Mouse (Mus musculus): ENCODE results near the gene Camk1d. TPM values are rescaled to one million over a fixed set of nuclear protein-coding genes. Genes with fewer than 3 reads are reported as not detected.
A peak's percentile ranks its signal among the peaks of the same experiment; 100 is the strongest.

Camk1d gene
- polyA plus RNA-seq, 1 experiment from 2014 or later = 3.8 TPM

DNA sequence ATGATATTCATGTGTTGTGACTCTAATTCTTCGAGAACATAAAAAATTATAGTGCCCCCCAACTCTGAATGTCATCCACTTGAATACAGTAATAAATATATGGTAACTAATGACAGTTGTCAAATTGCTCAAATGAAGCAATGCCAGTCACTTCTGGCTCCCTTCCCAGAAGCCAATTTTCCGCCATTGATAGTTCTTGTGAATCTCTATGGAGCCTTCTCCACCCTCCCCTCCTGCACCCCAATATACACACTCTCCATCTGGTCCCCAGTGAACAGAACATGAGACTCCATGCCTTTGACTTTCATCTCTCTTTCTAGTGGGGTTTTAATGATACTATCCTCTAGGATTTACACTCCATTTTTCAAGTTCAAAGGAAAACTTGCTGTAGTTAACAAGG is 184.3 kb downstream of the Camk1d start:
- Histone ChIP-seq H3K27me3 (replicated peaks; ENCODE audit: control insufficient read depth, insufficient read depth, low read length) (no peaks in the 10 kb centered on the region), H3K4me1 (ENCODE audit: control insufficient read depth, insufficient read depth, low read length) (no peaks in the 10 kb centered on the region), H3K36me3 (ENCODE audit: control insufficient read depth, insufficient read depth, low read length) (no peaks in the 10 kb centered on the region), H3K9ac (ENCODE audit: low read length) (no peak overlapping the region), H3K27ac (ENCODE audit: low read depth, low read length) (no peak overlapping the region), H3K9me3 (replicated peaks; ENCODE audit: control insufficient read depth, low read length) (no peaks in the 10 kb centered on the region), H3K4me3 (ENCODE audit: low read depth, low read length) (no peak overlapping the region), H3K4me2 (ENCODE audit: low read length) (no peak overlapping the region)
- ATAC-seq (peak; percentile 48; the same call in 1 of the 2 replicates), DNase-seq (ENCODE audit: low spot score) (peak; percentile 71)
- 47% methylated on average over 2 of the region's 2 CpGs for WGBS

- no peak overlapping the region for H3K27ac ChIP-seq (ENCODE audit: low read depth, low read length)
- no peak overlapping the region for H3K9ac ChIP-seq (ENCODE audit: low read length)
- no peaks in the 10 kb centered on the region for H3K36me3 ChIP-seq (ENCODE audit: control insufficient read depth, insufficient read depth, low read length)
- DNase-seq (ENCODE audit: low spot score) (peak; percentile 14), ATAC-seq (peak; percentile 20; the same call in 1 of the 2 replicates)
- H3K4me1 ChIP-seq (ENCODE audit: control insufficient read depth, insufficient read depth, low read length) = no peaks in the 10 kb centered on the region
- no peaks in the 10 kb centered on the region for H3K27me3 ChIP-seq (replicated peaks; ENCODE audit: control insufficient read depth, insufficient read depth, low read length)
- no peaks in the 10 kb centered on the region for H3K9me3 ChIP-seq (replicated peaks; ENCODE audit: control insufficient read depth, low read length)
- WGBS = 58% methylated on average over 8 of the region's 8 CpGs
- no peak overlapping the region for H3K4me2 ChIP-seq (ENCODE audit: low read length)
- no peak overlapping the region for H3K4me3 ChIP-seq (ENCODE audit: low read depth, low read length)
Measured at GRCm38 (mm10) chr2:5519221-5519669, 195.1 kb downstream of the Camk1d start.

DNA sequence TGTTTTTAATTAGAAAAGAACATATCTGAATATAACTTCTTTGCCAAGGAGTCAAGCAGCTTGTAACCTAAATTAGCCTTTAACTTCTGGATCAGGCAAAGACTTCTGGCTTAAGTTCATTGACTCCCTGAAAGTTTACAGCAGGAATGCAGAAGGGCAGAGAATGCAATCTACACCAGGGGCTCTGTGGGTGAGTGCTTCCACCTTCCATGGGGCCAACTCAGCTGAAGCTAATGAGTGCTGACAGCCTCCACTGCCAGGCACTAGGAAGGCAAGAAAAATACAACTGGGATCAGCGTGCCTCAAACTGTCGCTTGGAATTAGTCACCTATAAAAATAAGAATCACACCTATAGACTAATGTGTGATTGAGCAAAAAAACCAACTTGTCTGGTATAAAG is 199.2 kb downstream of the Camk1d start:
- 88% methylated on average over 2 of the region's 2 CpGs for WGBS
- no peak overlapping the region for H3K9ac ChIP-seq (ENCODE audit: low read length)
- H3K27ac ChIP-seq (ENCODE audit: low read depth, low read length) = no peak overlapping the region
- ATAC-seq (no peak), DNase-seq (ENCODE audit: low spot score) (no peak)
- no peaks in the 10 kb centered on the region for H3K9me3 ChIP-seq (replicated peaks; ENCODE audit: control insufficient read depth, low read length)
- no peak overlapping the region for H3K4me3 ChIP-seq (ENCODE audit: low read depth, low read length)
- H3K4me2 ChIP-seq (ENCODE audit: low read length) = no peak overlapping the region
- no peaks in the 10 kb centered on the region for H3K4me1 ChIP-seq (ENCODE audit: control insufficient read depth, insufficient read depth, low read length)
- H3K36me3 ChIP-seq (ENCODE audit: control insufficient read depth, insufficient read depth, low read length) = no peaks in the 10 kb centered on the region
- no peaks in the 10 kb centered on the region for H3K27me3 ChIP-seq (replicated peaks; ENCODE audit: control insufficient read depth, insufficient read depth, low read length)

DNA sequence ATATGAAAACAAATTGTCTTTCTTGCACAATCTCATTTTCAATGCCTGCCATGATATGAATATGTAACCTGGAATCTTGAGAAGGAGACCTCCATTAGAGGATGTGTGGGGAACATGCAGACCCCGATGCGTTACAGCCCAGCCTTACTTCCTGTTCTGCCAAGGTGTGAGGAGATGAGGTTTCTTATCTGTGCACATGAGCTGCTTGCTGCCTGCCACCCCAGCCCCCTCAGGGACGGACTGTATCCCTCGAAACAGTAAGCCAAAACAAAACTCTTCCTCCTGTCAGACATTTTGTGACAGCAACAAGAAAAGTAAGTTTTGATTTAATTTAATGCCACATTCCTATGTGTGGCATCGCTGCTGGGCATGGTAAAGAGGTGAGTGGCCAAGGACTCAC is 200.2 kb downstream of the Camk1d start:
- no peak overlapping the region for H3K4me3 ChIP-seq (ENCODE audit: low read depth, low read length)
- H3K4me2 ChIP-seq (ENCODE audit: low read length) = no peak overlapping the region
- 94% methylated on average over 5 of the region's 5 CpGs for WGBS
- H3K27ac ChIP-seq (ENCODE audit: low read depth, low read length) = no peak overlapping the region
- H3K36me3 ChIP-seq (ENCODE audit: control insufficient read depth, insufficient read depth, low read length) = no peaks in the 10 kb centered on the region
- H3K27me3 ChIP-seq (replicated peaks; ENCODE audit: control insufficient read depth, insufficient read depth, low read length) = no peaks in the 10 kb centered on the region
- DNase-seq (ENCODE audit: low spot score) (no peak), ATAC-seq (no peak)
- no peaks in the 10 kb centered on the region for H3K9me3 ChIP-seq (replicated peaks; ENCODE audit: control insufficient read depth, low read length)
- no peak overlapping the region for H3K9ac ChIP-seq (ENCODE audit: low read length)
- no peaks in the 10 kb centered on the region for H3K4me1 ChIP-seq (ENCODE audit: control insufficient read depth, insufficient read depth, low read length)

GRCm38 (mm10) chr2:5513621-5514020 is 200.7 kb downstream of the Camk1d start:
- no peaks in the 10 kb centered on the region for H3K4me1 ChIP-seq (ENCODE audit: control insufficient read depth, insufficient read depth, low read length)
- no peaks in the 10 kb centered on the region for H3K27me3 ChIP-seq (replicated peaks; ENCODE audit: control insufficient read depth, insufficient read depth, low read length)
- ATAC-seq (no peak), DNase-seq (ENCODE audit: low spot score) (no peak)
- H3K9ac ChIP-seq (ENCODE audit: low read length) = no peak overlapping the region
- H3K36me3 ChIP-seq (ENCODE audit: control insufficient read depth, insufficient read depth, low read length) = no peaks in the 10 kb centered on the region
- WGBS = 95% methylated on average over 2 of the region's 2 CpGs
- no peak overlapping the region for H3K4me2 ChIP-seq (ENCODE audit: low read length)
- H3K27ac ChIP-seq (ENCODE audit: low read depth, low read length) = no peak overlapping the region
- no peaks in the 10 kb centered on the region for H3K9me3 ChIP-seq (replicated peaks; ENCODE audit: control insufficient read depth, low read length)
- no peak overlapping the region for H3K4me3 ChIP-seq (ENCODE audit: low read depth, low read length)

DNA sequence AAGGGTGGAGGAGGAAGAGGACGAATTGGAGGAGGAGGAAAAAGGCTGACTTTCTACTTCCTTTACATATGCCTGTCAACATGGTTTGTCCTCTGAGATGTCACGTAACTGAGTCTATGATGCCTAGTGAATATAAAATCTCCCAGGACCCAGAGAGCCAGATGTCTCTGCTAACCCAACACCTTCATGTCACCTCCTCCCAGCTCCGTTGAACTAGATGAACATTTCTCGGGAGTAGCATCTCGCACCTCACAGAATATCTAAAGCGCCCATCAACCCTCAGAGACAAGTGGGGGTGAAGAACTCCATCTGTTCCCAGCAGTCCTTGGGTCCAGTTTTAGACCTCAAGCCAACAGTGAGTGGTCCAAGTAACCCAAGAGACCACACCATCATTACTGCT is 204.3 kb downstream of the Camk1d start:
- WGBS = 89% methylated on average over 6 of the region's 6 CpGs
- ATAC-seq = no peak
- H3K9me3 ChIP-seq (replicated peaks; ENCODE audit: control insufficient read depth, low read length) = no peaks in the 10 kb centered on the region
- no peak overlapping the region for H3K27ac ChIP-seq (ENCODE audit: low read depth, low read length)
- H3K9ac ChIP-seq (ENCODE audit: low read length) = no peak overlapping the region
- H3K4me1 ChIP-seq (ENCODE audit: control insufficient read depth, insufficient read depth, low read length) = no peaks in the 10 kb centered on the region
- no peaks in the 10 kb centered on the region for H3K36me3 ChIP-seq (ENCODE audit: control insufficient read depth, insufficient read depth, low read length)
- DNase-seq (ENCODE audit: low spot score) = no peak
- H3K27me3 ChIP-seq (replicated peaks; ENCODE audit: control insufficient read depth, insufficient read depth, low read length) = no peaks in the 10 kb centered on the region
- H3K4me3 ChIP-seq (ENCODE audit: low read depth, low read length) = no peak overlapping the region
- no peak overlapping the region for H3K4me2 ChIP-seq (ENCODE audit: low read length)

- Histone ChIP-seq H3K27ac (ENCODE audit: low read depth, low read length) (no peak overlapping the region), H3K4me3 (ENCODE audit: low read depth, low read length) (no peak overlapping the region), H3K27me3 (replicated peaks; ENCODE audit: control insufficient read depth, insufficient read depth, low read length) (no peaks in the 10 kb centered on the region), H3K36me3 (ENCODE audit: control insufficient read depth, insufficient read depth, low read length) (no peaks in the 10 kb centered on the region), H3K4me1 (ENCODE audit: control insufficient read depth, insufficient read depth, low read length) (no peaks in the 10 kb centered on the region), H3K9me3 (replicated peaks; ENCODE audit: control insufficient read depth, low read length) (no peaks in the 10 kb centered on the region), H3K4me2 (ENCODE audit: low read length) (no peak overlapping the region), H3K9ac (ENCODE audit: low read length) (no peak overlapping the region)
- 62% methylated on average over 4 of the region's 4 CpGs for WGBS
- no peak for DNase-seq (ENCODE audit: low spot score)
- no peak for ATAC-seq
Measured at GRCm38 (mm10) chr2:5499620-5500019, 214.7 kb downstream of the Camk1d start.

- Histone ChIP-seq H3K4me2 (ENCODE audit: low read length) (no peak overlapping the region), H3K27me3 (replicated peaks; ENCODE audit: control insufficient read depth, insufficient read depth, low read length) (no peaks in the 10 kb centered on the region), H3K9me3 (replicated peaks; ENCODE audit: control insufficient read depth, low read length) (no peaks in the 10 kb centered on the region), H3K4me3 (ENCODE audit: low read depth, low read length) (no peak overlapping the region), H3K27ac (ENCODE audit: low read depth, low read length) (no peak overlapping the region), H3K36me3 (ENCODE audit: control insufficient read depth, insufficient read depth, low read length) (no peaks in the 10 kb centered on the region), H3K4me1 (ENCODE audit: control insufficient read depth, insufficient read depth, low read length) (no peaks in the 10 kb centered on the region; the same call in 1 of the 2 replicates), H3K9ac (ENCODE audit: low read length) (no peak overlapping the region)
- ATAC-seq (peak; percentile 48; the same call in 1 of the 2 replicates), DNase-seq (ENCODE audit: low spot score) (no peak)
- WGBS = 51% methylated on average over 5 of the region's 5 CpGs
Measured at GRCm38 (mm10) chr2:5489916-5490315, 224.4 kb downstream of the Camk1d start.

- DNase-seq (ENCODE audit: low spot score) = no peak
- no peak for ATAC-seq
- H3K27me3 ChIP-seq (replicated peaks; ENCODE audit: control insufficient read depth, insufficient read depth, low read length) = no peaks in the 10 kb centered on the region
- H3K9ac ChIP-seq (ENCODE audit: low read length) = no peak overlapping the region
- no peak overlapping the region for H3K4me3 ChIP-seq (ENCODE audit: low read depth, low read length)
- no peak overlapping the region for H3K27ac ChIP-seq (ENCODE audit: low read depth, low read length)
- no peaks in the 10 kb centered on the region for H3K36me3 ChIP-seq (ENCODE audit: control insufficient read depth, insufficient read depth, low read length)
- H3K9me3 ChIP-seq (replicated peaks; ENCODE audit: control insufficient read depth, low read length) = no peaks in the 10 kb centered on the region
- 86% methylated on average over 3 of the region's 3 CpGs for WGBS
- H3K4me2 ChIP-seq (ENCODE audit: low read length) = no peak overlapping the region
- H3K4me1 ChIP-seq (ENCODE audit: control insufficient read depth, insufficient read depth, low read length) = peaks cover 3% of the 10 kb centered on the region
Measured at GRCm38 (mm10) chr2:5487344-5487743, 227.0 kb downstream of the Camk1d start.

Data from forebrain, embryonic 14.5 days (tissue).